Mouse (Mus musculus): ENCODE measurements around the gene Srebf1.

DNA sequence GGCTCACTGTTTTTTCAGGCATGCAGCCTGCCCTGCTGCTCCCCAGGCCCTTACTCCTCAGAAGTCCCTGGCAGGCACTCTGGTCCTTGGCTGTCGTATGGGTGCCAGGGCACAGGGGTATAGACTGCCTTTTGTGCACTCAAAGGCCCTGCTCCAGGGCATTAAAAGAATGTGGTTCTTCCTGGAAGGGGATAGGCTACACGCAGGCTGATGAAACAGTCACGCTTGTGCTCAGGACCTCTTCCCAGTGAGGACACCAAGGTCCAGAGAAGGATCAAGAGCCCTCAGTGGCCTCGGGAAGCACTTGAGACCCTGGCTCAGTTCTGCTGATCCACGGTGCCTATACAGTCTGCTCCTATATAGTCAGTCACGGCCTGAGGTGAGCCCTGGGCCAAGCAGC, 9.1 kb downstream of the Srebf1 start:
- TF ChIP-seq CTCF (IDR thresholded peaks at IDR 0.05; ENCODE audit: control insufficient read depth, insufficient read depth, low read length) (no peak), POLR2A (IDR thresholded peaks at IDR 0.05; ENCODE audit: borderline replicate concordance, control insufficient read depth, low read depth, low read length) (no peak)

Measured in bone marrow, adult 2 months (tissue).